Mouse (Mus musculus) neural tube, embryonic 14.5 days (tissue): ENCODE results near the gene Gm8247. TPM values are rescaled to one million over a fixed set of nuclear protein-coding genes. Genes with fewer than 3 reads are reported as not detected.
"Not testable (repeated sequence)": the region's sequence is repeated elsewhere in the genome, so short reads cannot be mapped to it uniquely, and the experiment has no call there.

Experiments
- ATAC-seq: fragments of 200-750 bp; cut with Nextera tagmentation; 2 replicates; pipeline ENCODE4 v1.8.0; 2017; ENCODE audit warnings: low read depth, mild to moderate bottlenecking, moderate TSS enrichment, moderate library complexity
- H3K27ac ChIP-seq: fragments of 300-500 bp; sonication (generic); 2 replicates; pipeline ENCODE4 v1.5.1; 2014; ENCODE audit warnings: low read depth, mild to moderate bottlenecking, control low read depth, low read length, moderate library complexity, mixed read lengths
- H3K27me3 ChIP-seq: fragments of 300-500 bp; sonication (generic); 2 replicates; pipeline ENCODE4 v1.6.1; 2014; ENCODE audit warnings: low read length; ENCODE audit not compliant: control insufficient read depth, insufficient read depth
- H3K36me3 ChIP-seq: fragments of 300-500 bp; sonication (generic); 2 replicates; pipeline ENCODE4 v1.6.1; 2014; ENCODE audit warnings: low read length, mixed read lengths; ENCODE audit not compliant: control insufficient read depth, insufficient read depth
- H3K4me1 ChIP-seq: fragments of 300-500 bp; sonication (generic); 2 replicates; pipeline ENCODE4 v1.6.1; 2014; ENCODE audit warnings: low read length; ENCODE audit not compliant: control insufficient read depth, insufficient read depth
- H3K4me2 ChIP-seq: fragments of 300-500 bp; sonication (generic); 2 replicates; pipeline ENCODE4 v1.6.1; 2014; ENCODE audit warnings: mild to moderate bottlenecking, low read depth, low read length, control low read depth
- H3K4me3 ChIP-seq: fragments of 300-500 bp; sonication (generic); 2 replicates; pipeline ENCODE4 v1.5.1; 2014; ENCODE audit warnings: low read depth, low read length, control low read depth, mixed read lengths
- H3K9ac ChIP-seq: fragments of 300-500 bp; sonication (generic); replicated peaks from 2 replicates; pipeline ENCODE4 v1.6.1; 2014; ENCODE audit warnings: low read depth, mild to moderate bottlenecking, control low read depth, low read length, mixed read lengths
- H3K9me3 ChIP-seq: fragments of 300-500 bp; sonication (generic); 2 replicates; pipeline ENCODE4 v1.6.1; 2016; ENCODE audit warnings: low read length; ENCODE audit not compliant: control insufficient read depth
- WGBS: fragments of 180-500 bp; shearing (Covaris S2); extraction: QIAGEN DNeasy Blood & Tissue Kit; methylation state at CpG from one replicate; pipeline ENCODE4 v1.1.7; 2014; 5-methylcytosine and 5-hydroxymethylcytosine counted together
- polyA plus RNA-seq: library from polyadenylated mRNA; unstranded; fragments of >200 nt; fragmentation: Nextera tagmentation; extraction: Ambion mirVana; gene quantifications from 2 replicates; pipeline ENCODE4 v1.2.1, GENCODE M21; 2014

The Gm8247 gene
- not detected in 2 replicates for polyA plus RNA-seq

- ATAC-seq, H3K9me3 ChIP-seq, H3K36me3 ChIP-seq, H3K9ac ChIP-seq, H3K27ac ChIP-seq, H3K27me3 ChIP-seq, H3K4me3 ChIP-seq, H3K4me2 ChIP-seq, H3K4me1 ChIP-seq: not testable (repeated sequence)
- WGBS: 95% methylated on average over 4 of the region's 4 CpGs
Measured at GRCm38 (mm10) chr14:44582853-44583252, at the start of gene Gm8247. Gene Gm8247, plus strand, starts transcription at chr14:44583153.

DNA sequence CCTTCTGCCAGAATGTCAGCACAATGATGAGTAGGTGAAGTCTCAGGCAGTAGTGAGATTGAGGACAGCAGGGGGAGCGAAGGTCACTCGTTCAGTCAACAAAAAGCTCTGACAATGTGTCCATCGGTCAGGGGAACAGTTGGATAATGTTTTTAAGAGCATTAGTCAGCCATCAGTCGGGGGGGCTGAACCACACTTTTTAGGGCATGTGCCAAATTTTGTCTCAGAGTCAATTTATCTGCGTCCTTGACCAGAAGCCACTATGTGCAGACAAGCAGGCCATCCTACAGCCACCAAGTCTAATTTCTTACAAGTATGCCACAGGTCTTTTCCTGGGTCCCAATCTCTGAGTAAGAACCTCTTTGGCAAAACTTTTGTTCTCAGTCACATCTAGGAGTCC lies 35.0 kb upstream of the Gm8247 start:
- ATAC-seq, H3K4me1 ChIP-seq, H3K27me3 ChIP-seq, H3K9me3 ChIP-seq, H3K4me2 ChIP-seq, H3K27ac ChIP-seq, H3K36me3 ChIP-seq, H3K4me3 ChIP-seq, H3K9ac ChIP-seq: not testable (repeated sequence)
- 72% methylated on average over 3 of the region's 5 CpGs for WGBS

- not testable (repeated sequence) for H3K4me3 ChIP-seq, H3K36me3 ChIP-seq, H3K27me3 ChIP-seq, H3K9ac ChIP-seq, ATAC-seq, H3K4me1 ChIP-seq, H3K9me3 ChIP-seq, H3K27ac ChIP-seq, H3K4me2 ChIP-seq
- 73% methylated on average over 2 of the region's 2 CpGs for WGBS
Measured at GRCm38 (mm10) chr14:44591765-44592164, 8.8 kb downstream of the Gm8247 start.

- not testable (repeated sequence) for H3K4me2 ChIP-seq, H3K27me3 ChIP-seq, H3K36me3 ChIP-seq, H3K9me3 ChIP-seq, H3K4me1 ChIP-seq, H3K4me3 ChIP-seq, H3K27ac ChIP-seq, H3K9ac ChIP-seq, ATAC-seq
- 85% methylated on average over 4 of the region's 4 CpGs for WGBS
Measured at GRCm38 (mm10) chr14:44627737-44628136, 44.8 kb downstream of the Gm8247 start, which contains the start of gene Gm5624. Gene Gm5624, minus strand, starts transcription at chr14:44627938.

Other genes with a start within 250 kb of the Gm8247 start
- not detected in 2 replicates for gene Gm5930, start 244.6 kb upstream of the Gm8247 start, polyA plus RNA-seq
- gene Gm8229, start 217.8 kb upstream of the Gm8247 start, polyA plus RNA-seq: not detected in 2 replicates
- not detected in 2 replicates for gene Gm3371, start 172.5 kb upstream of the Gm8247 start, polyA plus RNA-seq
- gene Gm8232, start 149.5 kb upstream of the Gm8247 start, polyA plus RNA-seq: not detected in 2 replicates
- not detected in 2 replicates for gene BC061237, start 90.7 kb upstream of the Gm8247 start, polyA plus RNA-seq
- not detected in 2 replicates for gene Gm17093, start 64.9 kb upstream of the Gm8247 start, polyA plus RNA-seq
- not detected in 2 replicates for gene Gm5624, start 44.8 kb downstream of the Gm8247 start, polyA plus RNA-seq
- gene Gm8257, start 123.3 kb downstream of the Gm8247 start, polyA plus RNA-seq: not detected in 2 replicates
- gene Gm8267, start 167.2 kb downstream of the Gm8247 start, polyA plus RNA-seq: not detected in 2 replicates